13 mouse cellular contexts compared by ENCODE assay signal in the genomic region with DNA sequence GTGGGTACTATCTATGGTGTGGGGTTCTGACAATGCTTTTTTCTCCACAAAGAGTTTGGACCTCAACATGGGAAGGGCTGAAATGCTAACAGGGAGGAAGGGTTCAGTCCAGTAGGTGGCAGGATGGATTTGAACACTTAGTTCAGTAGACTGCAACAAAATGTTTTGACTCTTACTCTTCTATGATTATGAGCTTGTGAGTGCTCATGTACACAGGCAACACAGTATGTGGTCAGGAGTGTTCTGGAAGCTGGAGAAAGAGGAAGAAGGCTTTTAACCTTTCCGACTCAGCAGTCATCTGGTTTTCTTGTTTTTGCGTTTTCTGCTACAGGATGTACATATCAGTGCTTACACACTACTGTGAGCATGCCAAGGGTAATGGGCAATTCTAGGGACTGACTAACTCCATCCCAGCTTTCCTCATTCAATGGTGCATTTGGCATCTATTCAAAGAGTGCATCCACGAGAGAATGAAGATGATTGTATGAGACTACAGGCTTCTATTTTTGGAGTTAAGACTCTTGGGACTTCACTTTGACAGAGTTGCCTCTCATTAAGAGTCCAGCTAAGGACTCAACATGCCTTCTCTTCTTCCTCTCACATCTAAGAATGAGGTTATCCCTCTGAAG.
A peak's percentile ranks its signal among the peaks of the same experiment; 100 is the strongest.
DNase-seq lines count a peak whose midpoint lies in the region; ATAC-seq and TF ChIP-seq lines count a peak whose summit lies in the region.
"Had no signal": no experiment of that assay in that cellular context is flagged by ENCODE, and none has a peak within 500 bp of the region (broad histone marks: within the 10 kb centered on the region; RNA-seq: fewer than 3 reads in every experiment).

No protein-coding gene starts in this region.

- no peaks in the 10 kb centered on the region for H3K36me3 ChIP-seq in kidney, postnatal 0 days (ENCODE audit: insufficient read depth, low read length)
- H3K36me3 ChIP-seq in kidney, embryonic 14.5 days (ENCODE audit: control insufficient read depth, insufficient read depth, low read length), result no peaks in the 10 kb centered on the region
- H3K36me3 ChIP-seq: lung, embryonic 15.5 days had no signal

- no peak for ATAC-seq in kidney, postnatal 0 days (replicated peaks; ENCODE audit: low FRiP score, low read depth)
- ATAC-seq in kidney, embryonic 14.5 days (ENCODE audit: low FRiP score, low TSS enrichment), result no peak
- peak; percentile 26 for ATAC-seq in inflammation-experienced regulatory T-cells, adult 6 months
- ATAC-seq: forebrain, embryonic 16.5 days; midbrain, embryonic 16.5 days had no signal

- no peak overlapping the region for H3K4me3 ChIP-seq in kidney, postnatal 0 days (replicated peaks; ENCODE audit: low read depth, low read length)
- no peak overlapping the region for H3K4me3 ChIP-seq in kidney, embryonic 14.5 days (ENCODE audit: low read length)
- H3K4me3 ChIP-seq: lung, embryonic 15.5 days had no signal

- no peaks in the 10 kb centered on the region for H3K27me3 ChIP-seq in kidney, postnatal 0 days (ENCODE audit: insufficient read depth, low read length)
- no peaks in the 10 kb centered on the region for H3K27me3 ChIP-seq in kidney, embryonic 14.5 days (ENCODE audit: control insufficient read depth, insufficient read depth, low read length)
- H3K27me3 ChIP-seq: lung, embryonic 15.5 days had no signal

- no peak overlapping the region for H3K4me2 ChIP-seq in kidney, postnatal 0 days (ENCODE audit: low read length)
- no peak overlapping the region for H3K4me2 ChIP-seq in kidney, embryonic 14.5 days (replicated peaks; ENCODE audit: low read depth, low read length)
- H3K4me2 ChIP-seq: lung, embryonic 15.5 days had no signal

- 71% methylated on average over 3 of the region's 3 CpGs for WGBS in kidney, postnatal 0 days
- 85% methylated on average over 3 of the region's 3 CpGs for WGBS in kidney, embryonic 14.5 days

- DNase-seq in kidney, postnatal 0 days (ENCODE audit: low spot score), result no peak
- peak; percentile 23 for DNase-seq in thymus, postnatal 25 days
- DNase-seq in thymus, postnatal 36 days, result no peak
- no peak for DNase-seq in left cerebral cortex, adult 11 months (ENCODE audit: low spot score)
- DNase-seq in right cerebral cortex, adult 18-20 months, result no peak
- no peak for DNase-seq in layer of hippocampus, adult 9-10 months (ENCODE audit: low spot score)
- DNase-seq: cerebellum, adult 9-10 months; gastrocnemius, postnatal 25 days had no signal

- H3K27ac ChIP-seq in kidney, postnatal 0 days, result no peak overlapping the region
- no peak overlapping the region for H3K27ac ChIP-seq in kidney, embryonic 14.5 days (ENCODE audit: low read depth, low read length)
- H3K27ac ChIP-seq: lung, embryonic 15.5 days had no signal

- H3K9me3 ChIP-seq in kidney, postnatal 0 days (replicated peaks; ENCODE audit: low read length), result no peaks in the 10 kb centered on the region
- H3K9me3 ChIP-seq in kidney, embryonic 14.5 days (ENCODE audit: control insufficient read depth, low read length), result no peaks in the 10 kb centered on the region
- H3K9me3 ChIP-seq: lung, embryonic 15.5 days had no signal

- 0 out of 2 replicates have a peak, but pooled peaks have one; percentile 4 for TF ChIP-seq CTCF in kidney, postnatal 0 days (IDR thresholded peaks at IDR 0.05; ENCODE audit: low read depth)

- H3K9ac ChIP-seq in kidney, postnatal 0 days (ENCODE audit: low read depth, low read length), result no peak overlapping the region
- no peak overlapping the region for H3K9ac ChIP-seq in kidney, embryonic 14.5 days (ENCODE audit: low read depth, low read length)
- H3K9ac ChIP-seq: lung, embryonic 15.5 days had no signal

- H3K4me1 ChIP-seq in kidney, postnatal 0 days (replicated peaks; ENCODE audit: insufficient read depth, low read length), result no peaks in the 10 kb centered on the region
- H3K4me1 ChIP-seq in kidney, embryonic 14.5 days (ENCODE audit: control insufficient read depth, insufficient read depth, low read length), result no peaks in the 10 kb centered on the region
- H3K4me1 ChIP-seq: lung, embryonic 15.5 days had no signal
